Mouse (Mus musculus) embryonic fibroblast, embryonic 13.5 days (primary cell): ENCODE data around the gene Ptchd4.

Experiments used
- CTCF ChIP-seq: IDR thresholded peaks from 2 replicates; pipeline ENCODE4 v1.5.1; 2011; ENCODE audit warnings: mild to moderate bottlenecking, control low read depth, low read length, moderate library complexity, borderline replicate concordance; ENCODE audit not compliant: insufficient read depth
- POLR2A ChIP-seq: IDR thresholded peaks from 2 replicates; pipeline ENCODE4 v1.6.1; 2011; ENCODE audit warnings: low read depth, mild to moderate bottlenecking, control low read depth, low read length, moderate library complexity

DNA sequence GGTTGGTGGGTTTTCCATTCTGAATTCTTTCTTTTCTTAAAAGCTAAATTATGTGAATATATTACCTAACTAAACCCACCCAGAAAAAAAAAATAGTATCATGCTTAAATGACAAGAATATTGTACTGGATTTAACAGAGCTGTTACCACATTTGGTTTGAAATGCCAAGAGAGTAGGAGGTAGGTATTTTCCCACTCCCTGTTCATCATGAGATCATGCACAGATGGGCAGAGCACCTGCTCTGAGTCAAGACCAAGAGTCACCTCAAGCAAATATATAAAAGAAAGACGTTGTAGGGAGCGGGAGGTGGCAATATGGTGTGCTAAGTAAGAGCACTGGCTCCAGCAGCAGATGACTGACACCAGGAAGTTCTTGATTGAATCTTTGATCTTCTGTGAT, 233.8 kb downstream of the Ptchd4 start:
- TF ChIP-seq CTCF, result no peak
- TF ChIP-seq POLR2A, result no peak
